Mouse (Mus musculus): ENCODE data around the gene Siva1.

Gene Siva1

GRCm38 (mm10) chr12:112623742-112624141 lies 20.7 kb upstream of the Siva1 start:
- peak; percentile 42 for DNase-seq (ENCODE audit: low spot score)

GRCm38 (mm10) chr12:112625700-112626099 lies 18.8 kb upstream of the Siva1 start:
- no peak for DNase-seq (ENCODE audit: low spot score)

- no peak for DNase-seq (ENCODE audit: low spot score)
Measured at GRCm38 (mm10) chr12:112626455-112626854, 18.0 kb upstream of the Siva1 start.

- no peak for DNase-seq (ENCODE audit: low spot score)
Measured at GRCm38 (mm10) chr12:112627097-112627881, 17.2 kb upstream of the Siva1 start.

GRCm38 (mm10) chr12:112628197-112628596 lies 16.3 kb upstream of the Siva1 start:
- no peak for DNase-seq (ENCODE audit: low spot score)

DNA sequence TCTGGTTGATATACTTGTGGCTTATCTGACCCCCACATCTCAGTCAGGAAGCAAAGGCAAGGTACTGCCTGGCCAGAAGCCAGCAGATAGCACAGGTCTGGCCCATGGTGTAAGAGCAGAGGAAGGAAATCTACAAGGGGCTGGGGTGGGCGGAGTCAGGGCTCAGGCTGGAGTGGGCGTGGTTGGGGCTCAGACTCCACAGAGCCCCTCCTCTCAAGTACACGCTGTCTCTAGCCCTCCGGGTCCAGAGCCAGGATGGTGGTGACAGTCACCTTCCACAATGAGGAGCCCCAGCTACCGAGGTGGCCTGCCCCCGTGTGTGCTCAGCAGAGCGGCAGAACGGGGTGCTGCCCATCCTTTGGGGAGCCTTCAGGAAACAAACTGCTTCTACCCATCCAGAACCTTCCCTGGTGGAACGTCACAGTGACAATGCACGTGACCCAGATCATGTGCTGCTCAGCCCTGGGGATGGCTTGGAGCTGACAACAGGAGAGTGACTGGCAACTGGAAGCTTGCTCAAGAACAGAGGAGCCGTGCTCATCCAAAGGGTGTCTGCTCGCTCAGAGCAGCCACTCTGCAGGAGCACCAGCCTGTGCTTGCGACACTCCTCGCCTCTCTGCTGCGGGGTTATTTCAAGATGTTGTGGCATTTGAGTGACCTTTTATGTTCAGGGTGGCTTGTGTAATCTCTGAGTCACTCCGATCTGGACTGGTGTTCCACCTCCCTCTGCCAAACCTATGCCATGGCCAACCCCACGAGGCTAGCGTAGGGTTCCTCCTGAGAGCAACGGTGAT lies 15.4 kb upstream of the Siva1 start:
- peak; percentile 19 for DNase-seq (ENCODE audit: low spot score)

GRCm38 (mm10) chr12:112630029-112630428 lies 14.4 kb upstream of the Siva1 start:
- no peak for DNase-seq (ENCODE audit: low spot score)

- DNase-seq (ENCODE audit: low spot score) = no peak
Measured at GRCm38 (mm10) chr12:112630796-112631195, 13.7 kb upstream of the Siva1 start.

DNA sequence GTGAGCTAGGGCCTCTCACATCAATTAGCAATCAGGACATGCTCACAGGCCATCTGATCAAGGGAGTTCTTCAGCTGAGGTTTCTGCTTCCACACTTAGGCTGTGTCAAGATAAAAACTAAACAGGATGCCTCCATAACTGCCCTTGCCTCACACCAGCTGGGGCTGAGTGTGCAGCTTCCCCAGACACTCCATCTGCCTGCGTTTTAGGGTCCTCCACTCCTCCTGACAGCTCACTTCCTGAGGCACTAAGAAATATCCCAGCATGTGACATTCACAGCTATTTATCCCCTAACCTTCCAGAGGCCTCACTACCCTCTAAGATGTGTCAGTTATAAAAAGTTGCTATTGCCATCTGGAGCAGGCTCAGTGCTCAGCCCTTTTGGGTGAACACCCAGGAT lies 13.0 kb upstream of the Siva1 start:
- DNase-seq (ENCODE audit: low spot score) = no peak

DNA sequence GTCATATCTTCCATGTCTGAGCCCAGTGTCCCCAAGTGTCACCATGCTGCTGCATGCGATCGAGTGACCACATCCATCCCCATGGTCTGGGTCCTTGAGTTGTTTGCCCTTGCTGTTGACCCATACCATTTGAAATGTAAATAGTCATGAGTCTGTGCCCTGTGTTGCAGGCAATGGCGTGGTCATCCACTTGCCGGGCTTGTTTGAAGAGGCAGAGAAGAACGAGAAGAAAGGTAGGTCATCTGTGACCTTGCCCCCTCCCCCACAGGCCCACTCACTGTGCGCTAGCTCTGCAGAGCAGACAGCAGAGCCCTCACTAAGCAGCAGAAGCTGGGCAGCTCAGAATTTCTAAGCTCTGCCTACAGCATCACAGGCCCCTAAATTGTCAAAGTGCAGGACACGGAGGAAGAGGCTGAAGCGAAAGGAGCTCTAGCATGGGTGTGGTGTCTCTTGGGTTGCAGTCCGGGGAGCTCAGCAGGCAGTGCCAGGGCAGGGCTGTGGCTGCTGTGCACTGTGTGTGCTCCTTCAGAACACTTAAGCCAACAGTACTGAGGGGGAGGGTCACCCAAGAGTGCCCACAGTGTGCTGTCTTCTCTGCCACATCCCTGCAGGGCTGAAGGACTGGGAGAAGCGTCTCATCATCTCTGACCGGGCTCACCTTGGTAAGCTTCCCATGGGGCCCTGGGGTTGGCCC lies 12.2 kb upstream of the Siva1 start:
- no peak for DNase-seq (ENCODE audit: low spot score)

- DNase-seq (ENCODE audit: low spot score) = no peak
Measured at GRCm38 (mm10) chr12:112632907-112633306, 11.6 kb upstream of the Siva1 start.

DNA sequence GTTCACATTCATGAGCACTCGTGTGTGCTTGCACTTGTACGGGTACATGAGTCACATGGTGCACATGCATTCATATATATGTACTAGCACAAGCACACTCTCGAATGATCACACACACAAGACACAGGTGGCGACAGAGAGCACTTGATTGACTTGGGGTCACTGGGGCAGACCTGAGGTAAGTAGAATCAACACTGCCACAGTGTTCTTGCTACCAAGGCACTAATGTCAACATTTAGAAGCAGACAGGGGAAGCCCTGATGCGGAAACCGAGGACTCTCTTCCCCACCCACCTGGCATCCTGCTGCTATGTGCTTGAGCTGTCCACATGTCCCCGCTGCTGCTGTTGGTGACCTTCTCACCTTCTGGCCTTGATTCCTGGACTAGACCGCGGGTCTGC lies 10.8 kb upstream of the Siva1 start:
- DNase-seq (ENCODE audit: low spot score) = no peak

DNA sequence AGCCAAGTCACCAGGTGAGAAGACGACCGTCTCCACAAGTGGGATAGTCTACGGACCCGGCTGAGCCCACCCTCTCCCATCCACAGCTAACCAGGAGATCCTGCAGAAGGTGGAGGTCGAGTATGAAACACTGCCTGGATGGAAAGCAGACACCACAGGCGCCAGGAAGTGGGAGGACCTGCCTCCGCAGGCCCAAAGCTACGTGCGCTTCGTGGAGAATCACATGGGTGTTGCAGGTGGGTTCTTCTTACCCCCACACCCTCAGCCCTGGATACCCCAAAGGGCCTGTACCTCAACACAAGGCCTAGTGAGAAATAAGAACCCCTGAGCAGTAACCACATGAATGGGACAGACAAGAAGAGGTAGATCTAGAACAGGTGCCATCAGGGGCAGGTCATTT lies 5.0 kb upstream of the Siva1 start:
- DNase-seq (ENCODE audit: low spot score) = no peak

DNA sequence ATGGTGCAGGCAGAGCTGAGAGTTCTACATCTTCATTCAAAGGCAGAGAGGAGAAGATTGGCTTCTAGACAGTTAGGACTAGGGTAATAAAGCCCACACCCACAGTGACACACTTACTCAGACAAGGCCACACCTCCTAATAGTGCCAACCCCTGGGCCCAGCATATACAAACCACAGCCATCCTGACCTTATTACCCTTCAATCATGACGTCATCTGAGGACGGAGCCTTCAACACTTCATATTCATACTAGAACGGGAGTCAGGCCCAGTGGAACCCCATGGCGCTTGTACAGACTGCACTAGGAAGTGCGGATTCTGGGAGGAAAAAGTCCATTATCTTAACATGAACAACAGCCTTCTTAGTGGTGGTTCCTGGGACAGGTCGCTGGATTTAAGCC lies 1.4 kb upstream of the Siva1 start:
- DNase-seq (ENCODE audit: low spot score) = no peak

GRCm38 (mm10) chr12:112644855-112645506 lies 502 bp downstream of the Siva1 start:
- DNase-seq (ENCODE audit: low spot score) = no peak

DNA sequence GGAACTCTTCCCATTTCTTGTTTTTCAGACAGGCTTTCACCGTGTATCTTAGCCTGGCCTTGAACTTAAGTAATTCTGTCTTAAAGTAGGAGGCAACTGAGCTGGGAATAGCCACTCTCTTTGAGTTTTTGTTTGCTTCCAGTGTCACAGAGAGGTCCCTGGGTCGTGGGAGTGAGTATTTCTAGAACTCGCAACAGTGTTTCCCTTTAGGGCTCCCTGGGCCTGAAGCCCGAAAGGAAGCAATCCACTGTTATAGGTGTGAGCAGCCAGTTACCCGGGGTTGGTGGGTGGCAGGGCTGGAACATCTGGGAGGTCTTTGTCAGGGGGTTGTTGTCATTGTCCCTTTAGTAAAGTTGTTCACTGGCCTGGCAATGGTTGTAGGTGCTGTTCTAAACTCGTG lies 1.7 kb downstream of the Siva1 start:
- DNase-seq (ENCODE audit: low spot score) = no peak

- DNase-seq (ENCODE audit: low spot score) = no peak
Measured at GRCm38 (mm10) chr12:112648081-112648480, 3.6 kb downstream of the Siva1 start.

- no peak for DNase-seq (ENCODE audit: low spot score)
Measured at GRCm38 (mm10) chr12:112651778-112652439, 7.4 kb downstream of the Siva1 start.

- DNase-seq (ENCODE audit: low spot score) = peak; percentile 79
Measured at GRCm38 (mm10) chr12:112653157-112653824, 8.8 kb downstream of the Siva1 start.

GRCm38 (mm10) chr12:112654076-112654475 lies 9.6 kb downstream of the Siva1 start:
- no peak for DNase-seq (ENCODE audit: low spot score)

DNA sequence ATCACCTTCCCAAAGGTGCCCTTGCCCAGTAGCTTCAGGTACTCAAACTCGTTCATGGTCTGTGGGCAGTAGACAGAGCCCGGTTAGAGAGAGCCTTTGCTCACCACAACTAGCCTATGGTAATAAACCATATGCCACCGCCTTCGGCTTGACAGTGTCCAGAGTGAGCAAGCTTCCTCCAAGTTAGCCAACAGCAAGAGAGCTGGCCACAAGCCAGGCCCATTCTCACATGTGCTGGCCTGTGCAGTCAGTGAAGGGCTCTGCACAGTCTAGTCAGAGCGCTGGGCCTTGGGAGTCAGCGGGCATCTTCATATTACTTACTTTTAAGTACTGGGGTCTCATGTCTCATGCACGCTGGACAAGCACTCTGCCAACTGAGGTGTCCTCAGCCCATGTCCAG lies 14.1 kb downstream of the Siva1 start:
- DNase-seq (ENCODE audit: low spot score) = no peak
